Mouse (Mus musculus) hindlimb bud, embryonic 11.5 days (tissue): Measurements from ENCODE around the gene Krt80.

Source experiments
- DNase-seq: peaks from one replicate; pipeline ENCODE4 v3.0.0-alpha.2; 2012; ENCODE audit warnings: low read depth, low spot score; ENCODE audit errors: extremely low spot score

Gene Krt80

DNA sequence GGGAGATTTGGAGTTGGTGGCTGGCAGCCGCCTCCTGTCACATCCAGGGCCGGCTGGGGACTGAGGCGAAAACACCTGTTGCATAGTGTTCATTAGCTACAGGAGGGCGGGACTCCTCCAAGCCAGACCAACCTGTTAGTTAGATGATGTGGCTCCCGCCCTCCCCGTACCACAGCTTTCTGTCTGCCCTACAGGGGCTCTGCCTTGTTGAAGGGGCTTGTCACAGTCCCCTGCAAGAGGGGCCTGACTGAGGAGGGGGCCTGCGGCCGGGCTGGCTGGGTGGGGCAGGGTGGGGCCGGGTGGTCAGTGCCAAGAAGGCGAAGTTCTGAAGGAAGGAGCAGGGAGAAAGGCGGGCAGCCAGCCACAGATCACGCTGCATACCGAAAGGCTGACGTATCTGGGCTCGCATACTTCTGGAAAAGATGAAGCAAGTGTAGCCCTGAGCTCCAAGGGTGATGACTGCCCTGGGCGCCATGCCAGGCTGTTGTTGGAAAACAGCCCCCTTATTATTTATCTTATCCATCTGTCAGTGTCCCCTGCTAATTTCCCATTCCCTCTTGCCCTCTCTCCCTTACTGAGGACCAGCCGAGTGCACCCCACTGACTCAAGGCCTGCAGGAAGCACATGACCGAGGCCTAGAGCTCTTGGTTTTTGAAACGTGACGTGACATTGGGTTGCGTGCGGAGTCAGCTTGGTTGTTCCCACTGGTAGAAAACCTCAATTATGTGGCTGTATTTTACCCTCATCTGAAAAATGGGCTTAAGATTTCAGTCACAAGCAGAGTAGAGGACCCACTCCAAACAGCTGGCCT lies at the start of gene Krt80:
Gene Krt80 (minus strand): TSS at position 62 of the 811 bp plus-strand sequence.
- no peak for DNase-seq

DNA sequence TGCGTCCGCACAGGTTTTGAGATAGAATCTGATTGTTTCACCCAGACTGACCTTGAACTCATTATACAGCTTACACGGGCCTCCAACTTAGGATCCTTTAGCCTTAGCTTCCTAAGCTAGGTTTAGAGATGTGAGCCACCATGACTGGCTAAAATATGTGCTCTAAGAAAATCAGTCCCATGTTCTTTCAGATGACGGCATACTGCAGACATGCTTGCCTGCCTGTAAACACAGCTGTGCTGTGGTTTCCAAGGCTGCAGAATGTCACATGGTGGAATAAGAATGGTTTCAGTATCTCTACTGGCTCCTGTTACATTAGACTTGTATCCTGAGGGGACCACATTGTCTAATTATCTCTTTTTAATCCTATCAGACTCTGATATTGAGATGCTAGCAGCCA lies 49.0 kb upstream of the Krt80 start:
- DNase-seq, result no peak

DNA sequence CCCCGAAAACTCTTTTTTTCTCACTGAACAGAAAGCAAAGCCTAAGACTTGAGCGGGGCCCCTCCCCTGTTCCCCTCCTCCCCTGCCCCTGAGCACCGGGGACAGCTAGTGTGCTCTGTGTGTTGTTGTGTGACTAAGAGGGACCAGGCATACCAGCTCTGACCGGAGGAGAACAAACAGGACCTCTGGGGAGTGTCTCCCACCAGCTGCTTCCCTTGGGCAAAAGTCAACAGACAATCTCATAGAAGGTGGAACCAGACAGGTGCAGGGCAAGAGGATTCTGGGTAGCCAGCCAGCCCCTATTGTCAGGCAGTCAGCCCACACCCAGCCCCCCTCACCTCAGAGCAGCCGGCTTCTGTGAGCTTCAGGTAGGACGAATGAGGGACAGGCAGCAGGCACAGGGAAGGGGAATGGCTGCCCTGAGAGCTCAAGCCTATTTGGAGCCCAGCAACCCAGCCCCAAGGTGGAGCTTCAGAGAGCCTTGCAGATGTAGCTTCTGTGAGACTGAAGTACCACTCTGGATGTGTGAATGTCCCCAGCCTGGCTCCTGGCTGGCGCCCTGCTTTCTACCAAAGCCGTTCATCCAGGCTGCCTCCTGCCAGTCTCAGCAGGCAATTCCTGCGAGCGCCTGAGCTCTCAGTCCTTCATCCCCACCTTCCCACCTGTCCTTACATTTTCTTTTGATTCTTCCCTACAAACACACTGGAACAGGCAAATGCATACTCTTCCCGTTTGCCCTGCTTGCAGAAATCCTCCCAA lies 45.0 kb upstream of the Krt80 start:
- DNase-seq, result no peak

DNA sequence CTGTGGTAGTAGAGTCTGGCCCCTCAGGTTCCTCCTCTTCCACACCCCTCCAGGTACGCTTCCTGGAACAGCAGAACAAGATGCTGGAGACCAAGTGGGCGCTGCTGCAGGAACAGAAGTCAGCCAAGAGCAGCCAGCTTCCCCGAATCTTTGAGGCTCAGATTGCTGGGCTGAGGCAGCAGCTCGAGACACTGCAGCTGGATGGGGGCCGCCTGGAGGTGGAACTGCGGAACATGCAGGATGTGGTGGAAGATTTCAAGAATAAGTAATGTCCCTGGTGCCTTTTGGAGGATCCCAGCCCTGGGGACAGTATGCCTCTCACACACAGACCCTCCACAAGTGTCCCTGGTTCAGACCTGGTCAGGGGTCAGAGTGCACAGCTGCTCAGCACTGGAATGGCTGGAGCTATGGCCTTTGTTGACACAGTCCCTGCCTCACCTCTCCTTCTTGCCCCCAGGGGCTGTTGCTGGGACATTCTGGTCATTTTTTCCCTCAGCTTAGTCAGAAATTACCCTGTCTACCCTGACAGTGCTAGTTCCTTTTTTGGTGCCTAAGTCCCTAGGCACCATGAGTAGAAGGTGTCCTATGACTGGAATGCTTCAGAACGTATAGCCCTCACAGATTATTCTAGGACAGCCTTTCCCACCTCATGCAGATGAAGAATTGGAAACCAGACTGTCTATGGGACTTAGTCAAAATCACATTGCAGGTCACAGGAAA lies 44.1 kb upstream of the Krt80 start:
- DNase-seq, result no peak

DNA sequence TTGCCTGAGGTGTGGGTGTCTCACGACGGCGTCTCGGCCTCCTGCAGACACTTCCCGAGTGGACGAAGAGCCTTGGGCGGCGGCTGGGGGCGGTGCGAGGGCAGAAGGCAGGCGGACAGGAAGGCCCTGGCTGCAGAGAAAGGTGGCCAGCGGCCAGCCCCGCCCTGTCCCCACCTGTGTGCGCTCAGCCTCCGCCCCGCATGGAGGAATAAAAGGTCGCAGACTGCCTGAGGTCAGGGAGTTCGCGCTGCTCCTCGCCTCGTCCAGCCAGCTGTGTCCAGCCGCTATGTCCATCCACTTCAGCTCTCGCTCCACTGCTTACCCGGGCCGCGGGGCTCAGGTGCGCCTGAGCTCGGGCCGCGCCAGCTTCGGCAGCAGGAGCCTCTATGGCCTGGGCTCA lies 42.2 kb upstream of the Krt80 start:
- DNase-seq, result no peak

DNA sequence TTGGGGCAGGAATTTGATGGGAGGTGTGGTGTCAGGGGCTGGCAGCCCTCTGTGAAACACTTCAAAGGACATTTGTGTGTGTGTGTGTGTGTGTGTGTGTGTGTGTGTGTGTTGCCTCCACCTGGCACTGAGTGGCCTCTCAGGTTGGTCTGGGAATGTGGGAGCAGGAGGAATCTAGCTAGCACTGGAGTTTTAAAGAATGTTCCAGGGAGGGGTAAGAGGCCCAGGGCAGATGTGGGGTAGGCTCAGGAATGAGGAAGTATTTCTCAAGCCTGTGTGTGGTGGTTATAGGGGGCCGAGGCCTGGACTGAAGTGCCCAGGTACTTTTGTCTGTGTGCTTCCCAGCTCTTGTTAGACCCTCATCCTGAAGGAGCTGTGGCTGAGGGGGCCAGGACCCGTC lies 40.8 kb upstream of the Krt80 start, which contains the start of gene Krt7:
Gene Krt7 (plus strand): TSS at position 269 of the 400 bp plus-strand sequence.
- no peak for DNase-seq

DNA sequence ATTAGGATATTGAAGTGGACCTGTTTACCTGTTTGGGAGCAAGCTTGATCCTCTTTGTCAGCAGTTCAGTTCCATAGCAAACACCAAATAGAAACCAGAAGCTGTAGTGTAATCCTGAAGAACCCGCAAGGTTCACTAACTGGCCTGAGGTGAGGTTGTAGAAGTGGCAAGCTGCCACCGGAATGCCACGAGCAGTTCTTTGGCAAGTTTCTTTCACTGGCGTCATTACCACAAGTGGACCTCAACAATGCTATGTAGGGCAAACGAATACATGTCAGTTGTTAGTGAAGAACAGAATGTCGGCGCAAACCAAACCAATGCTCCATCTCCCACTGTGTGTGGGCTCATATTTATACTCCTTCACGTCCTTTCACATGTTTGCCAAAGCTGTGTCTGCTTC lies 28.3 kb upstream of the Krt80 start:
- DNase-seq, result no peak

DNA sequence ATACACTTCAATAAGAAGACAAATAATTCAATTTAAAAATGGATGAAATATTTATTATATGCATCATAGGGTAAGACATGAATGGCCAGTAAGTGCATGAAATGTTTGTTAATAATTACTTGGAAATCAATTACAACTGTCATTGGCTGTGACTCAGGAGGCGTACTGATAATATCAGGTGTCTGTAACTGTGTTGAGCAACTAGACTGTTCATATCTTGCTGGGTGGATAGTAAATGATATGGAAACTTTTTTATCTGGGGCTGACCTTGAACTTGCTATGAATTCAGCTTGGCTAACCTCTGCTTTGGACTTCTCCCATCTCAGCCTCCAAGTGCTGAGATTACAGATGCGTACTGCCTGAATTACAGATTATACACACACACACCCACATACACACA lies 27.7 kb upstream of the Krt80 start:
- no peak for DNase-seq

DNA sequence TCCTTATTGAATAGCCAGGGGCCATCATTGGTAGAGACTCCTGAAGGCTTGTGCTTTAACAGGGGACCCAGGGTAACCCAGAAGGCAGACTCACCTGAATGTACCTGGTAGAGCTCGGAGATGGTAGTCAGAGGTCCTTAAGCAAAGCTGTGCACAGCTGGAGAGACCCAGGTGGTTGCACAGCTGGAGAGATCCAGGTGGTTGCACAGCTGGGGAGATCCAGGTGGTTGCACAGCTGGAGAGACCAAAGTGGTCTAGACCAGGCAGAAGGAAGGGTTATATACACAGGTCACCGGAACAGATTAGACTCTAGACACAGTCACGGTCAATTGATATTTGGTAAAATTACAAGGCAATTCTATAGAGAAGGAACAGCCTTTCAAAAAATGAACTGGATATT lies 27.0 kb upstream of the Krt80 start:
- no peak for DNase-seq

DNA sequence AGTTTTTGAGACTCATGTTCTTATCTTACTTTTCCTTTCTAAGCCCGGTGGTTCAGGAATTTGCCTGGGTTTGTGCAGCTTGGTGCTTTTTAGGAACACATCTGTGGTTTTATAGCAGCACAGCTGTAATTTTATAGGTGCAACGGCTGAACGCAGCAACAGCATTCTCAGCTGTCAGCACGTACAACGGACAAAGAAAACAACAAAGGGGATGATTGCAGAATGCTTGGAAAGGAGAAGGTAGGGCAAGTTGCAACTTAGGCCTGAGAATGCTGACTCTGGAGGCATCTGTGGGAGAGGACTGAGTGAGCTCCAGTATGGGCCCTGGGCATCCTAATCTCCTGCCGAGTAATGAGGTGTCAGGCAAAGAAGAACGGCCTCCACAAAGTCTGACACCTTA lies 26.5 kb upstream of the Krt80 start:
- peak; percentile 37 for DNase-seq

DNA sequence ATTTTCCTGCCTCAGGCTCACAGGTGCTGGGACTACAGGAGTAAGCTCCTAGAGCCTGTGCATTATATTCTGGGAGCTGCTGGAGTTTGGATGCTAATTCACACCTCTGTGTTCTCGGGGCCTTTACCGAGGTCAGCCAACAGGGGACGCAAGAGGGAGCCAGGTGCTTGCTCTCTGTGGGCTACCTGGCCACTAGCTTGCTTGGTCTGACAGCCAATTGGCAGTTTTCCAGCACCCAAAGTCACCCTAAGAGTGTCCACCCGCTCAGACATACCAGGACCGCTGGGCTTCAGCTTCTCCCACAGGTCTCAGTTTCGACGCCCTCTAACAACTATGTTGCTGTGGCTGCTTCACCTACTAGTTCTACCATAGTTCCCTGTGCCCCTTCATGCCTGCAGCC lies 24.9 kb upstream of the Krt80 start:
- DNase-seq, result no peak

DNA sequence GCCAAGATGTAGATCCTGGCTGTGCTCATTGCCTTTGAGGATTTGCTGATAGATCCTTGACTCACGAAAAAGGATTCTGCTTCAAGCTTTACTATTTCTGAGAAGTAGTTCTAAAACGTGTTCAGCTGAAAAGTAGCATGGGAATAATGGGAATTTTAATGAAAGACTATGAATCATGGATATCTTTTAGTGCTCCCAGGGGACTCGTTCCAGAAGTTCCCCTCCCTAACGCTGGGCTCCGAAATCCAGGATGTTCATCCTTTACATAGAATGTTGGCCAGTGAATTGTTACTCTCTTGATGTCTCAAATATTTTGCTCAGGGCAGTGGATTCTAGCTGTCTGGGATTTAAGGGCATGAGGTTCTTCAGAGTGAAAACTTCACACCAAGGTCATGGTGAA lies 22.3 kb upstream of the Krt80 start:
- no peak for DNase-seq

DNA sequence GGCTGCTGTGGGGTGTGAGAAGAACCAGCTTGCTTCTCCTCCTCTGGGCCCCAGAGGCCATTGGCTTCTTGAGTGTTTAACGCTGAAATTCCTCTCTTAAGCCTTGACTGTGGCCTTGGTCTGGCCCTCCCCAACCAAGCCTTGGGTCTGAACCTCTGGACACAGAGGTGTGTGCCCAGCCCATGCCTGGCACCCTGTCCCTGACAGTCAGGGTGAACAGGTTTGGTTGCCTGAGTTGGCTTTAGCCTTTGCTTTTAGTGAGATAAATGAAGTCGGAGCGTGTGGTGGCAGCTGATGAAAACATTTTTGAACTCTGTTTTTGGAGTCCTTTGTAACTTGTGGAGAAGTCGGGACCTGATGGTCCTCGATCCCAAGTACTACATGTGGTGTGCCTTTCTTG lies 20.2 kb upstream of the Krt80 start:
- DNase-seq, result no peak

DNA sequence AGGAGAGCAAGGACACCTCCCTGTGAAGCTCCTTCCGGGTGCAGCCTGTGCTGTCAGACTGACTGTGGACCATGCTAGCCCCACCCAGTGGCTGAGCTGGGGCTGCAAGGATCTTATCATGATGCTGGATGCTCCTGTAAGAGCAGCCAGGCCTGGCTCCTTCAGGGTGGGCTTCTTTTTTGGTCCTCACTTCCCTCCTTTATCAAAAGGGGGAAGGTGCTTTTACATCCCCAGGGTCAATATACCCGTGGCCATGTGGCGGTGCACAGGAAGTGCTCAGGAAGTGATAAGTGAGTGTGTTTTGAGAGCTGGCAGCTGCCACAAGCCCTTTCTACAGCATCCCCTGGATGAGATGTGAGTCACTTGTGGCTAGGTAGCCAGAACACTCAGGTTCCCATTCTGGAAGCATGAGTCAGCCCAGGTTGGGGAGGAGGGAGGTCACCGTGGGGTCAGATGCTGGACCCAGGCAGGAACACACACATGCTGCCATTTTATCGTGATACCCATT lies 18.1 kb upstream of the Krt80 start:
- no peak for DNase-seq

DNA sequence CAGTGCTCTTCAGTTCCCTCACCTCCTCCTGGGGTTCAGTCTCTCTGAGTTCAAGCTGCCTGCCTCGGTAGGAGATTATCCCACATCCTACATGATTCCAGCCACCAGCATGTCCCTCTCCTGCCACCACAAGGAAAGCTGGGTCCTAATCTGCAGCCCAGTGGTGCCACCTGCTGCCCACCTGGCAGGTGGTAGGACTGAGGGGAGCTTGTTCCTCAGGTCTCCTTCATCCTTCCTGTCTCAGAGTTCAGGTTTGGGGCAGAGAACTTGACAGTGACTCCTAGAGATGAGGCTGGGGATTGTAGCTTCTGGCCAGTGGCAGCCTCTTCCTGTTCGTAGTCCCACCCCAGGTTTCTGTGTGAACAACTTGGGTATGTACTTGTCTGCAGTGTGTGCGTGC lies 17.2 kb upstream of the Krt80 start:
- no peak for DNase-seq

DNA sequence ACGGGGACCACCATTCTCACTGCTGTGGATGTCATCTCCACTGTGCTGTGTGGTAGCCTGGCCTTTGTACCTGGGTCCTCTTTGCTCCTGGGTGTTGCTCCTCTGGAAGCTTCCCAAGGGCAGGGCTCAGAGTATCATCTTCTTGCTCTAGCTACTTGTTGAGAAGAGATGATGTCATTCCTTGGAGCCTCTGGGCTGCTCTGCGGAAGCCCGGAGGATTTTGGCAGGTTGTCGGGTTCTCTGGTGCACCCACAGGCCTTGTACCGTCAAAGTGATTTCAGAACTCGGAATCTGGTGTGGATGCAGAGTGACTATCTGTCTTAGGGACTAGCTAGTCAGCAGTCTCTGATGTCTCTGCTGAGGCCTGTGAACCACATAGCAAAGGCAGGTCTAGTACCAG lies 15.1 kb upstream of the Krt80 start:
- no peak for DNase-seq

DNA sequence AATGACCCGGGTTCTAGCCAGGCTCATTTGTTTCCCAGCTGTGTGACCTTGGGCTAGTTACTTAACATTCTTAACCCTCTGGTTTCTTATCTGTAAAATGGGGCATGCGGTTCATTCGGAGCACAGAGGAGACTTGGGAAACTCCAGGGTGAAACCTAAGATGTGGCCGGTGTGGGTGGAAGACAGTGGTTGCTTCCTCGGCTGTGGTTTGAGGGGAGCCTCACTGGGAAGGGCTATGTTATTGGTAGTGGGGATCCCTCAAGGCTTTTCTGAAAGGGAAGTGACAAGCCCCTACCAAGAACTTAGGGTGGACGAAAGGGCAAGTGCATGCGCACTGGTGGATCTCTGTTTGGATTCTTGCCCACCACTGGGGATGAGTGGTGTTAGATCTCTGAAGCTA lies 14.6 kb upstream of the Krt80 start:
- DNase-seq, result no peak

DNA sequence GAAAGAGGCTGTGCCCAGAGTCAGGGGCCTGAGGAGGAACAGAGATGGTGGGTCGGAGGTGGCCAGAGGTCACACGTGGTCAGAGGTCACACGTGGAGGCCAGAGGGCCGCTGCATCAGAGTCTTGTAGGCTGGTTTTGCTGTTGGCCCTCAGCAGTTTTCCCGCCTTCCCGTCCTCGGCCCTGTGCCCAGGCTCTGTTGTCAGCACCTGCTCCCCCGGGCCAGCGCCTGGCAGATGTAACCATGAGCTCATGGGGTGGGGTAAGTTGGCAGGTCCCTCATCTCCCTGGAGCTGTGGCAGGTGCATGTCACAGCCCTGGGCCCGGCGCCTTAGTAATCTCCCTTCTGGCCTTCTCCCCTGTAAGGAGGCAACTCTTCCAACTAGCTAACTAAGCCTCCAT lies 12.8 kb upstream of the Krt80 start:
- no peak for DNase-seq

DNA sequence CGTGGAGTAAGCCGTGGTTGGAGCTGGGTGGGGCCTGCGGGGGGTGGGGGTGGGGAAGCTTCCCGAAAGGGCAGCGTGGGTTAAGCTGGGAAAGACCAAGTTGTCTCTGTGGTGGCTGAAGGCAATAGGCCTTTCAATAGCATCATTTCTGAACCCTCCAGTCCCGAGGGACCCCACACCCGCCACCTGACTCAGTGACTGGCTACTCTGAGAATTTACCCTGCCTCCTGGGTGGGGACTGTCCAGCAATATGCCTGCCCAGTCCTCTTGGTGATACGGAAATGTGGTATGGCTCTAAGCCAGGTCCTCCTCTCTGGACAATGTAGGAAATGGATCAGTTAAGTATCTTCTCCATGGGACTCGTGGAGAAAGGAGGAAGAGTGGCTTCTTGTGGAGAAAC lies 11.8 kb upstream of the Krt80 start:
- DNase-seq, result no peak

DNA sequence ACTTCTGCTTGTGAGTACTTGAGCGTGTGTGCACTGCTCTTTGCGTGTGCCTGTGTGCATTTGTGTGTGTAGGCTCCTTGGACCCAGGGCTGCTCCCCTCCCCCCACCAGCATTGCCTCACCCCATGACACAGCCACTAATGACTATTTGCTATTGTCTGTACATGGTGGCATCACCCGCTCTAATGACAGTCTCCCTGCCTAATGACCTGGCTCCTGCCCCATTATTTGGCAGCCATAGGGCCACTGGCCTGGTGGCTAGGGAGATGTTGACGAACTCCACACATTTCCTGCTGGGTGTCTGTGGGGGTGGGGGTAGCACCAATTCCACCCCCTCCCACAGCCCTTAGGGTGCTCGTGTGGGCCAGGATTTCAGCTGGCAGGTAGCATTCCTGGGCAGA lies 8.7 kb upstream of the Krt80 start:
- no peak for DNase-seq

DNA sequence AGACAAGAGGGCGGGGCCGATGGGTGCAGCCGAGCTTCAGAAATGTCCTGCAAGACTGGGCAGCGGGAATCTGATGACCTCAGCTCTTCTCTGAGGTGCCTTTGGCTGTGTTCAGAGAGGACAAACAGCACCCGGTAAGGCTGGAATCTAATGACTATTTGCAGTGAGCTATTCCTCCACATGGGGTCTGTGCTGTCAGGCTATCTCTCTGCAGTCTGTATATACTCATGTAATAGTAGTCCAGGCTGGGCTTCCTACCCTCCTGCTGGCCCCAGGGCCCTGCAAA lies 6.8 kb upstream of the Krt80 start:
- DNase-seq, result no peak
